In genomic region chr11:6605021-6605481, GRCm38 (mm10) we compare ENCODE assay signal across 7 mouse cellular contexts. TPM values are rescaled to one million over a fixed set of nuclear protein-coding genes. Genes with fewer than 3 reads are reported as not detected.
DNase-seq lines count a peak whose midpoint lies in the region; ATAC-seq and TF ChIP-seq lines count a peak whose summit lies in the region.

No protein-coding gene starts in this region.

- no peak for ATAC-seq in lung, embryonic 14.5 days (ENCODE audit: insufficient read depth)
- ATAC-seq in midbrain, embryonic 12.5 days (ENCODE audit: low FRiP score, low read depth), result no peak
- no peak for ATAC-seq in erythroblast, adult 5-6 weeks (replicated peaks; ENCODE audit: low FRiP score, poor library complexity, severe bottlenecking)

- DNase-seq in lung, embryonic 14.5 days, result peak; percentile 35
- no peak for DNase-seq in lung, postnatal 25 days (ENCODE audit: low spot score)
- DNase-seq in embryo, embryonic 10.5 days (ENCODE audit: low spot score), result peak; percentile 26
- DNase-seq in hindbrain, embryonic 10.5 days (ENCODE audit: low spot score), result peak; percentile 31
- DNase-seq in adrenal gland, postnatal 25 days, result no peak

- H3K27me3 ChIP-seq in lung, embryonic 14.5 days (ENCODE audit: insufficient read depth, low read length), result peaks cover 24% of the 10 kb centered on the region
- H3K27me3 ChIP-seq in hindbrain, embryonic 10.5 days (ENCODE audit: insufficient read depth, poor library complexity, severe bottlenecking), result peaks cover 40% of the 10 kb centered on the region
- no peaks in the 10 kb centered on the region for H3K27me3 ChIP-seq in midbrain, embryonic 12.5 days

- no peak overlapping the region; the same call in 1 of the 2 replicates for H3K9ac ChIP-seq in lung, embryonic 14.5 days
- peak overlapping the region; percentile 88 for H3K9ac ChIP-seq in midbrain, embryonic 12.5 days (replicated peaks)

- H3K4me3 ChIP-seq in lung, embryonic 14.5 days (ENCODE audit: low read depth, low read length), result peak overlapping the region; percentile 29
- peak overlapping the region; percentile 56 for H3K4me3 ChIP-seq in hindbrain, embryonic 10.5 days
- H3K4me3 ChIP-seq in midbrain, embryonic 12.5 days, result peak overlapping the region; percentile 63

- WGBS in lung, embryonic 14.5 days, result 12% methylated on average over 13 of the region's 13 CpGs
- WGBS in hindbrain, embryonic 10.5 days, result 18% methylated on average over 13 of the region's 13 CpGs
- 7% methylated on average over 13 of the region's 13 CpGs for WGBS in midbrain, embryonic 12.5 days

- H3K9me3 ChIP-seq in lung, embryonic 14.5 days (ENCODE audit: low read depth, low read length), result no peaks in the 10 kb centered on the region
- no peaks in the 10 kb centered on the region for H3K9me3 ChIP-seq in hindbrain, embryonic 10.5 days
- no peaks in the 10 kb centered on the region for H3K9me3 ChIP-seq in midbrain, embryonic 12.5 days

- H3K36me3 ChIP-seq in lung, embryonic 14.5 days (ENCODE audit: insufficient read depth), result no peaks in the 10 kb centered on the region
- peaks cover 16% of the 10 kb centered on the region for H3K36me3 ChIP-seq in hindbrain, embryonic 10.5 days
- H3K36me3 ChIP-seq in midbrain, embryonic 12.5 days, result peaks cover 21% of the 10 kb centered on the region; the same call in 1 of the 2 replicates

- peaks cover 7% of the 10 kb centered on the region for H3K4me1 ChIP-seq in lung, embryonic 14.5 days (ENCODE audit: insufficient read depth)
- peaks cover 63% of the 10 kb centered on the region for H3K4me1 ChIP-seq in hindbrain, embryonic 10.5 days (replicated peaks)
- peaks cover 56% of the 10 kb centered on the region for H3K4me1 ChIP-seq in midbrain, embryonic 12.5 days

- TF ChIP-seq CTCF in lung, embryonic 14.5 days (IDR thresholded peaks at IDR 0.05; ENCODE audit: low read depth), result peak; percentile 41

- H3K27ac ChIP-seq in lung, embryonic 14.5 days (ENCODE audit: low read depth), result no peak overlapping the region
- peak overlapping the region; percentile 86 for H3K27ac ChIP-seq in hindbrain, embryonic 10.5 days
- peak overlapping the region; percentile 96 for H3K27ac ChIP-seq in midbrain, embryonic 12.5 days (replicated peaks)

- H3K4me2 ChIP-seq in lung, embryonic 14.5 days, result peak overlapping the region; percentile 60
- peak overlapping the region; percentile 74 for H3K4me2 ChIP-seq in midbrain, embryonic 12.5 days (replicated peaks)

RNA-seq across cellular contexts. Expression of gene Nacad, which starts 0.8 kb away (rescaled TPM):
- 2.5 and 2.7 TPM in 2 replicates for polyA plus RNA-seq in lung, embryonic 14.5 days (2014; fragmentation: Nextera tagmentation; extraction: Ambion mirVana)
- 21.8 and 56.0 TPM in 2 replicates for polyA plus RNA-seq in hindbrain, embryonic 10.5 days (2016; fragmentation: Nextera tagmentation; extraction: Ambion mirVana)
- 83.4 and 88.5 TPM in 2 replicates for polyA plus RNA-seq in midbrain, embryonic 12.5 days (2016; fragmentation: Nextera tagmentation; extraction: Ambion mirVana)
- total RNA-seq in erythroblast, adult 5-6 weeks (2015; ENCODE audit: low replicate concordance), result 0.19 and 2.3 TPM in 2 replicates
- not detected in 2 replicates for total RNA-seq in erythroblast, adult 5-6 weeks (2017; ENCODE audit: low replicate concordance)
- 2.2 and 2.5 TPM in 2 replicates for total RNA-seq in adrenal gland, postnatal 25 days (2021)

RNA-seq across cellular contexts. Expression of gene Tbrg4, which starts 20.8 kb away (rescaled TPM):
- 43.2 and 46.6 TPM in 2 replicates for polyA plus RNA-seq in lung, embryonic 14.5 days (2014; fragmentation: Nextera tagmentation; extraction: Ambion mirVana)
- polyA plus RNA-seq in hindbrain, embryonic 10.5 days (2016; fragmentation: Nextera tagmentation; extraction: Ambion mirVana), result 59.5 and 62.2 TPM in 2 replicates
- polyA plus RNA-seq in midbrain, embryonic 12.5 days (2016; fragmentation: Nextera tagmentation; extraction: Ambion mirVana), result 42.9 and 46.1 TPM in 2 replicates
- 8.8 and 10.4 TPM in 2 replicates for total RNA-seq in erythroblast, adult 5-6 weeks (2015; ENCODE audit: low replicate concordance)
- total RNA-seq in erythroblast, adult 5-6 weeks (2017; ENCODE audit: low replicate concordance), result 10.3 and 18.3 TPM in 2 replicates
- 54.1 and 60.7 TPM in 2 replicates for total RNA-seq in adrenal gland, postnatal 25 days (2021)

RNA-seq across cellular contexts. Expression of gene Wap, which starts 33.4 kb away (rescaled TPM):
- not detected in 2 replicates for polyA plus RNA-seq in lung, embryonic 14.5 days (2014; fragmentation: Nextera tagmentation; extraction: Ambion mirVana)
- not detected in 2 replicates for polyA plus RNA-seq in hindbrain, embryonic 10.5 days (2016; fragmentation: Nextera tagmentation; extraction: Ambion mirVana)
- polyA plus RNA-seq in midbrain, embryonic 12.5 days (2016; fragmentation: Nextera tagmentation; extraction: Ambion mirVana), result not detected in 2 replicates
- not detected in 2 replicates for total RNA-seq in erythroblast, adult 5-6 weeks (2015; ENCODE audit: low replicate concordance)
- not detected in 2 replicates for total RNA-seq in erythroblast, adult 5-6 weeks (2017; ENCODE audit: low replicate concordance)
- not detected in 2 replicates for total RNA-seq in adrenal gland, postnatal 25 days (2021)

RNA-seq across cellular contexts. Expression of gene Ramp3, which starts 53.3 kb away (rescaled TPM):
- 1.2 and 1.9 TPM in 2 replicates for polyA plus RNA-seq in lung, embryonic 14.5 days (2014; fragmentation: Nextera tagmentation; extraction: Ambion mirVana)
- 5.7 and 5.8 TPM in 2 replicates for polyA plus RNA-seq in hindbrain, embryonic 10.5 days (2016; fragmentation: Nextera tagmentation; extraction: Ambion mirVana)
- 5.1 and 6.3 TPM in 2 replicates for polyA plus RNA-seq in midbrain, embryonic 12.5 days (2016; fragmentation: Nextera tagmentation; extraction: Ambion mirVana)
- total RNA-seq in erythroblast, adult 5-6 weeks (2015; ENCODE audit: low replicate concordance), result not detected in 2 replicates
- not detected in 2 replicates for total RNA-seq in erythroblast, adult 5-6 weeks (2017; ENCODE audit: low replicate concordance)
- 10.5 and 13.4 TPM in 2 replicates for total RNA-seq in adrenal gland, postnatal 25 days (2021)

RNA-seq across cellular contexts. Expression of gene Ccm2, which starts 58.4 kb away (rescaled TPM):
- polyA plus RNA-seq in lung, embryonic 14.5 days (2014; fragmentation: Nextera tagmentation; extraction: Ambion mirVana), result 88.8 and 94.3 TPM in 2 replicates
- 112 TPM in 2 replicates for polyA plus RNA-seq in hindbrain, embryonic 10.5 days (2016; fragmentation: Nextera tagmentation; extraction: Ambion mirVana)
- 87.5 and 88.6 TPM in 2 replicates for polyA plus RNA-seq in midbrain, embryonic 12.5 days (2016; fragmentation: Nextera tagmentation; extraction: Ambion mirVana)
- 9.8 and 11.0 TPM in 2 replicates for total RNA-seq in erythroblast, adult 5-6 weeks (2015; ENCODE audit: low replicate concordance)
- 10.3 and 15.7 TPM in 2 replicates for total RNA-seq in erythroblast, adult 5-6 weeks (2017; ENCODE audit: low replicate concordance)
- total RNA-seq in adrenal gland, postnatal 25 days (2021), result 31.5 and 38.4 TPM in 2 replicates

Comparison
In these comparisons a context has a peak if more than half of its experiments do, and no peak if none do; other contexts are left out.
1. DNase-seq: peak in lung, embryonic 14.5 days (single experiment), embryo, embryonic 10.5 days (single experiment) and hindbrain, embryonic 10.5 days (single experiment); none in lung, postnatal 25 days (single experiment) and adrenal gland, postnatal 25 days (single experiment).
2. Peak in every context shown above with its lines, with median percentiles within 50 percentile points of each other: H3K4me3 ChIP-seq.